Mouse (Mus musculus) inflammation-experienced regulatory T-cells, adult 6 months (primary cell): ENCODE data around the gene Adat1. TPM values are rescaled to one million over a fixed set of nuclear protein-coding genes. Genes with fewer than 3 reads are reported as not detected.
"Not testable (repeated sequence)": the region's sequence is repeated elsewhere in the genome, so short reads cannot be mapped to it uniquely, and the experiment has no call there.

Source experiments
- ATAC-seq: one replicate; pipeline ENCODE4 v1.8.0; 2017
- polyA plus RNA-seq, 3 experiments: library from polyadenylated mRNA; unstranded; fragments of 100-300 nt; shearing (Covaris generic); gene quantifications; one replicate each; pipeline ENCODE4 v1.2.1; 2017

The Adat1 gene
- polyA plus RNA-seq, 3 experiments from 2014 or later, result 2.7 to 7.7 (median 6.8) TPM

DNA sequence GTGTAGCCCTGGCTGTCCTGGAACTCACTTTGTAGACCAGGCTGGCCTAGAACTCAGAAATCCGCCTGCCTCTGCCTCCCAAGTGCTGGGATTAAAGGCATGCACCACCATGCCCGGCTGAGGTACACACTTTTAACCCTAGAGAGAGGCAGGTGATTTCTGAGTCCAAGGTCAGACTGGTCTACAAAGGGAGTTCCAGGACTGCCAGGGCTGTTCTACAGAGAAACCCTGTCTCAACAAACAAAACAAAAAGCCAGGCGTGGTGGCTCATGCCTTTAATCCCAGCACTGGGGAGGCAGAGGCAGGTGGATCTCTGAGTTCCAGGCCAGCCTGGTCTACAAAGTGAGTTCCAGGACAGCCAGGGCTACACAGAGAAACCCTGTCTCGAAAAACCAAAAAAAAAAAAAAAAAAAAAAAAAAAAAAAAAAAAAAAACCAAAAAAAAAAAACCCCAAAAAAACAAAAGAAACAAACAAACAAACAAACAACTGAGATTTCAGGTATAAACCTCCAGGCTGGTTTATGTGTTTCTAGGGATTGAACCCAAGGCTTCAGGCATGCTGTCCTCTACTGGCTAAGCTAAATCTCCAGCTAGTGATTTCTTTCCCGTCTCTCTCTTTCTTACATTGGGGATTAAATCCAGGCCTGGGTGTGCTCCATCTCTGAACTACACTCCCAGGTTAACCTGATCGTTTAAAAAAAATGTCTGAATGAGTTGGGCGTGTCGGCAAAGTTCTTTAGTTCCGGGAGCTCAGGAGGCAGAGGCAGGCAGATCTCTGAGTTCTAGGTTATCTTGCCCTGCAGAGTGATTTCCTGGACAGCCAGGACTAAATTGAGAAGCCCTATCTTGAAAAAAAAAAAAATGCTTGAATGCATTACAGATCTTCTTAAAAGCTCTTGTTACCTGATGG, 53.8 kb downstream of the Adat1 start:
- ATAC-seq, result not testable (repeated sequence)

- ATAC-seq, result no peak
Measured at GRCm38 (mm10) chr8:111937184-111937583, 54.9 kb downstream of the Adat1 start.

DNA sequence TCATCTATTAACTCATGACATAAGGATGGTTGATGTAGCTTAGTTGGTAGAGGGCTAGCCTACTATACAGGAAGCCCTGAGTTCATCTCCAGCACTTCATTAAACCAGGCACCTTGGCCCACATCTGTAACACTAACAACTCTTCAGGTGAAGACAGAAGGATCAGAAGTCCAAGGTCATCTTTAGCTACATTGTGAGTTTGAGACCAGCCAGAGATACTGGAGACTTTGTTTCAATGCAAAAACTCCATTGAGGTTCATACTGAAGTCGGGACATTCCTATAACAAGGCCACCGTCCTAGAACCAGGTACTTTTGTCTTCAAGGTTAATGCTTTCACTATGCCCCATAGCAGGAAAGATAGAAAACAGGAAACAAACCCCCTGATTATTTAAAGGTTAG, 57.9 kb downstream of the Adat1 start:
- ATAC-seq, result no peak

- ATAC-seq, result peak; percentile 100
Measured at GRCm38 (mm10) chr8:111933348-111934076, 58.6 kb downstream of the Adat1 start, which contains the start of gene Tmem231. Tmem231 (minus strand) TSS chr8:111933881.

GRCm38 (mm10) chr8:111932580-111933336, 59.3 kb downstream of the Adat1 start:
- no peak for ATAC-seq

DNA sequence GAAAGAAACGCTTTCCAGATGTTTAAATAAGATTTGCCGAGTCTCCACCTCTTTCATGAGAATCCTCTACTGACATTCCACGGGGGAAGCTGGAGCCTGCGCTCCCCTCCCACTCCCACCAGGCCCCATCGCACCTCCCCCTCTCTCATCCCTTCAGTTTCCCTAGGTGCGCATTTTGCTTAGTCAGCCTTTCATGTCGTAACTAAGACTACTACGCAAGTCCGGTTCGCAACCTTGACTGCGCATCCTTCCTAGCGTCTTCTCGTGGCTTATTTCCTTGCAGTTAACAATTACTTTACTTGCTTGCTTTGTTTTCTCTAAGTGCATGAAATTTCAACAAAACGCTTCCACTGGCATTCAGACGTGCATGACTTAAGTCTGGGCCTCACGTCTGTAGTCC, 60.4 kb downstream of the Adat1 start:
- ATAC-seq, result no peak

DNA sequence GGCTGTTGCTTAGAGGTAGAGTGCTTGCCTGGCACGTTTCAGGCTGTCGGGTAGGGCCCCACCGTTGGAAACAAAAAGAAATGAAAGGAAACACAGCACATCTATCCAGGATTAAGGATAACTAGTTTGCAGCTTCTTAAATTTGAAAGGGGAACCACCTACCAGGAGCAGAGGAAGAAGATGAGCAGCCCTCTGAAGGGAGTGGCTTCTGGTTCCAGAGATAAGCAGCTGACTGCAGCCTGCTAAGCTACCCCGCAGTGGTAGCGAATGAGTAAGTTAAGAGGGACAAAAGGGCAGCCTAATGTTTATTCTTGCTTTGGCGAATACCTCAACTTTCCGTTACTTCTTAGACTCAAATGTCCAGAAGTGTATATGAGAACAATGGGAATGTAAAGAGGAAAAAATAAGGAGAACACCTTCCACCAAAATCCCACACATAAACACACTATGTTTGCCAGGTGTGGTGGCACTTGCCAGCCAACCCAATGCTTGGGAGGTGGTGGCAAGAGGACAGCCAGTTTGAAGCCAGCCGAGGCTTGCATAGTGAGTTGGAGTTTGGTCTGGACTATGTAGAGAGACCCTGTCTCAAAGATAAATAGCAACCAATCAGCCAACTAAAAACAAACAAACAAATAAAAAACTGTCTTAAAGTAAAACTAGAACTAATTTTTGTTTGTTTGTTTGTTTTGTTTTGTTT, 62.3 kb downstream of the Adat1 start:
- no peak for ATAC-seq

GRCm38 (mm10) chr8:111924976-111925375, 67.1 kb downstream of the Adat1 start:
- no peak for ATAC-seq

DNA sequence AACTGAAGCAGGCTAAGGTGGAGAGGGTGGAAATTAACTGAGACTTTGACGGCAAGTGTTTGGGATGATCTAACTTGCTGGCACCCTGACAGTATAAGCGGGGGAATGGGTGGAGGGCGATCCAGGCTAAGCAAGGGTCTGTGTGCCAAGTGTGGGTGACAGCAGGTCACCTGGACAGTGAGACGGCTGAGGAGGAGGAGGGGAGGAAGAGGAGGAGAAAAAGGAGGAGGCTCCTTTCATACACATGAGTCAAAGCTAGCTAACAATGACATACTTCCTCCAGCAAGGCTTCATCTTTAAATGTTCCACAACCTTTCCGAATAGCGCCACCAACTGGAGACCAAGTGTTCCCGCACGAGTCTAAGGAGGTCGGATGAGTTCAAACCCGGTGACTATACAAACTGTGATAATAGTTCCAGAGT, 68.7 kb downstream of the Adat1 start:
- peak; percentile 76 for ATAC-seq

- no peak for ATAC-seq
Measured at GRCm38 (mm10) chr8:111920971-111921370, 71.1 kb downstream of the Adat1 start.

DNA sequence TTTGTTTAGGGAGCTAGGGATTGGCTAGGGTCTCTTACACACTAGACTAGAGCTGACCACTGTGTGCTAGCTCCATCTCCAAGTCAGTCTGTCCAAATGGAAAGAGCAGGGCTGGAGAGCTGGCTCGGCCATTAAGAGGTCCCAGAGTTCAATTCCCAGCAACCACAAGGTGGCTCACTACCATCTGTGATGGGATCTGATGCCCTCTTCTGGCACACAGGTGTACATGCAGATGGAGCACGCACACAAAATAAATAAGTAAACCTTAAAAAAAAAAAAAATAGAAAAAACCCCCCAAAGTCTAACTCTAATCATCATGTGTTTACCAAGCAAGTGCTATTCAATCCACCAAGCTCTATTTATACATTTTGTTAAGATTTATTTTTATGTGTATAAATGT, 72.4 kb downstream of the Adat1 start:
- no peak for ATAC-seq

Other genes with a start within 250 kb of the Adat1 start
- under 1 TPM in 2 of 3 experiments, not detected in 1; 0.17 to 0.25 TPM for gene Bcar1, start 248.5 kb downstream of the Adat1 start, polyA plus RNA-seq
- 100 to 1,000 TPM; 110 to 121 (median 120) TPM for gene Cfdp1, start 138.0 kb downstream of the Adat1 start, polyA plus RNA-seq
- gene Tmem170, start 115.6 kb downstream of the Adat1 start, polyA plus RNA-seq, result 1 to 10 TPM; 5.2 to 7.5 (median 7.2) TPM
- gene Chst5, start 81.9 kb downstream of the Adat1 start, polyA plus RNA-seq, result not detected
- gene Tmem231, start 58.4 kb downstream of the Adat1 start, polyA plus RNA-seq, result 1 to 10 TPM in 2 of 3 experiments, under 1 TPM in 1; 0.97 to 2.0 (median 1.7) TPM
- gene Gabarapl2, start 51.6 kb downstream of the Adat1 start, polyA plus RNA-seq, result 100 to 1,000 TPM; 252 to 286 (median 255) TPM
- gene Kars, start 19.0 kb upstream of the Adat1 start, polyA plus RNA-seq, result 100 to 1,000 TPM; 147 to 171 (median 151) TPM
- 10 to 100 TPM in 2 of 3 experiments, 1 to 10 TPM in 1; 7.7 to 10.3 (median 10.2) TPM for gene Terf2ip, start 19.1 kb upstream of the Adat1 start, polyA plus RNA-seq
- gene Gm6793, start 22.7 kb upstream of the Adat1 start, polyA plus RNA-seq, result 1 to 10 TPM in 2 of 3 experiments, under 1 TPM in 1; 0.58 to 1.4 (median 1.1) TPM